Mouse (Mus musculus) retina, postnatal 1 day (tissue): ENCODE results near the gene Gnmt.
A peak's percentile ranks its signal among the peaks of the same experiment; 100 is the strongest.

Experiments used
- DNase-seq: peaks from one replicate; pipeline ENCODE4 v3.0.0-alpha.2; 2012

Gnmt gene

DNA sequence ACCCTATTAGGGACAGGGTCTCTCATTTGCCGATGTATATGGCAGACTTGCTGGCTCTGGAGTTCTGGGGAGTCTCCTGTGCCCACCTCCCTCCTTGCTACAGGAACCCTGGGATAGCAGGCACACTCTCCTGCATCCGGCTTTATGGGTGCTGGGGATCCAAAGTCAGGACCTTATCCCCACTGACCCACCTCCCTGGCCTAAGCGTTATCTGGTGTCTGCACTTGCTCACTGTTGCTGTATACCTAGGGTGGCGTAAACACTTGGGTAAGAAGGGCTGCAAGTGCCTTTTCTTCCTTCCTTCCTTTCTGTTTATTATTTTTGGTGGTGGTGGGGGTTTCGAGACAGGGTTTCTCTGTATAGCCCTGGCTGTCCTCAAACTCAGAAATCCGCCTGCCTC is 12.3 kb upstream of the Gnmt start:
- DNase-seq, result no peak

DNA sequence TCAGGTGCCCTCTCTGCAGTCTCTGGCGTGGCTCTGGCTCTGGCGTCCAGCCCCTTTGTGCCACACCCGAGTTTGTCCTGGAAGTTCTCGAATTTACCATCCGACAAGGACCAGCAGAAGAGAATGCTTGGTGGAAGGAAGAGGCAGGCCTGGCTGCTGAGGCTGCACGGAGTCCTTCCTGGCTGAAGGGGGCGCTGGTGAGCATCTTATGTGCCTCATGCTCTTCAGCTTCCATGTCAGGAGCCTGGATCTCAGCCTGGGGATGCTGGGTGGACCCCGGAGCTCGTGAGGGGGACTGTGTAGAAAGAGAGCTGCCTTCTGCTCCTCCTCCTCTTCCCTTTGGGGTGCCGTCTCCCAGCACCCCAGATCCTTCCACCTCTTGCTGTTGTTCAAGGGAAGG is 7.2 kb upstream of the Gnmt start:
- DNase-seq, result peak; percentile 30

DNA sequence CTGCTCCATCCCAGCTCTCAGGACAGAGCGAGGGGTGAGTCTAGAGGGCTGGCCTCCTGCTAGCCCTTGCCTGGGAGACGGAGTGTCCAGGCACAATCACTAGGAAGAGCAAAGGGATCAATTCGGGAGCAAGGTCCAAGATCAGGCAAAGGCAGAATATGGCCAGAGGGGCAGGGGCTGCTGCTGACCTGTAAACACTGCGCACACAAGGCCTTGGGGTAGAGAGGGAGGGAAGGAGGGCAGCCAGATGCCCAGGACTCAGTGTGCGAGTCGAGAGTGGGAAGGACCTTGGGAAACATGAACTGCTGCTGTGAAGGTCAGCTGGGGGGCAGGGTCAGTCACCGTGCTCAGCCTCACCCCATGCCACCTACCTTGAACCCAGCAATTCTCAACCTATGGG is 6.3 kb upstream of the Gnmt start:
- DNase-seq, result no peak

DNA sequence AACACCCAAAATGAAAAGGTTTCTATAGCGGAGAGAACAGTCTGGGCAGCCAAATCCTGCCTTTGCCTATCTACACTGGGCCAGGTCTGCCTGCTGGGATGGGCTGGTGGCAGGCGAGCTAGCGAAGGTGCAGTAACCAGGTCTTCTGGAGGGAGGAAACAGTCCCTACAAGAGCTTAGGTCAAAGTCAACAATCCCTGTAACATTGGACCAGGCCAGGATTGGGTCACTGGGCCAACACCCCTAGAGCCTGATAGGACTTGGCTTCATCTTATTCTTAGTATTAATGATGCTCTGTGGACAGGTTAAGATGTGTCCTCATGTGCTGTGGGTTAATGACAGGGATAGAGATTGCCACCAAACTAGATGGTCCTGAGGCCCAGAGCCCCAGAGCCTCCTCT is 5.1 kb upstream of the Gnmt start:
- no peak for DNase-seq

DNA sequence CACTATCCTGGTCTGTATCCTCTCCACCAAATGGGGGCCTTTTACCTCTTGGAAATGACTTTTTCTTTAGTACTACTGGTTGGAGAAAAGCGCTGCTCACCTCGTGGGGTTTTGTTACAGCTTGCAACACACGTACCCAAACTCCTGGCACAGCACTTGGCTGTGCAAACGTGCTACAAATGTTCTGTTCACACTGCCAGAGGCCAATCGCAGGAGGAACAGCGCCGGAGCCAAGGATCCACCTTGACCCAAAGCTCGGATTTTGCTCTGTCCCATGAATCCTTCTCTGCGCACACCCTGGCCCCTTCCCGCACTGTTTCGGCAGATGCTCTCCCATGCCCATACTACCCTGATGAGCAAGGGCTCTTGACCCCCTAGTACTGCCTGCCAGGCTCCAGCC is 472 bp downstream of the Gnmt start:
- no peak for DNase-seq

DNA sequence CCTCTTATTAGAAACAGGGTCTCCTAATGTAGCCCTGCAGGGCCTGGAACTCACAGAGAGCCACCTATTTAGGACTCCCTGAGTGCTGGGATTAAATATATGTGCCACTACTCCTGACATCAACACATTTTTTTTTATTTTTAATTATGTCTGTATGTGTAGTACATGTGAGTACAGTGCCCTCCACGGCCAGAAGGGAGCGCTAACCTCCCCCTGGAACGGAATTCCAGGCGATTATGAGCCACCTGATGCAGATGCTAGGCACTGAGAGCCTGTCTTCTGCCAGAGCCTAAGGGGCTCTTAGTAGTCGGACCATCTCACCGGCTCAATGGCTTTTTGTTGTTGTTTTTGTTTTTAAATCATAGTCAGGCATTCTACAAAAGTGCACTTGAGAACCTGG is 947 bp downstream of the Gnmt start:
- peak; percentile 30 for DNase-seq

DNA sequence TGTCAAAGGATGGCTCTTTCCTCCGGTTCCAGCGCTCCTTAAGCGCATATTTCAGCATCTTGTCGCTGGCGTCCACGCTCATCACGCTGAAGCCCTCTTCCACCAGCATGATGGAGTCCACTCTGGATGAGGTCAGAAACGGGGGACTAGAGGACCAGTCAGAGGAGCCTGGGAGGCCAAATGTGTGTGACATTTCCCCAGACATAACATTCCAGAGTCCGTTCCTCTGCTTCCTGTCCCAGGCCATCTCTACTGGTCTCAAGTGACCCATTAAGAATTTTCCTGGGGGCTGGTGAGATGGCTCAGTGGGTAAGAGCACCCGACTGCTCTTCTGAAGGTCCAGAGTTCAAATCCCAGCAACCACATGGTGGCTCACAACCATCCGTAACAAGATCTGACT is 1.7 kb downstream of the Gnmt start:
- DNase-seq, result no peak

DNA sequence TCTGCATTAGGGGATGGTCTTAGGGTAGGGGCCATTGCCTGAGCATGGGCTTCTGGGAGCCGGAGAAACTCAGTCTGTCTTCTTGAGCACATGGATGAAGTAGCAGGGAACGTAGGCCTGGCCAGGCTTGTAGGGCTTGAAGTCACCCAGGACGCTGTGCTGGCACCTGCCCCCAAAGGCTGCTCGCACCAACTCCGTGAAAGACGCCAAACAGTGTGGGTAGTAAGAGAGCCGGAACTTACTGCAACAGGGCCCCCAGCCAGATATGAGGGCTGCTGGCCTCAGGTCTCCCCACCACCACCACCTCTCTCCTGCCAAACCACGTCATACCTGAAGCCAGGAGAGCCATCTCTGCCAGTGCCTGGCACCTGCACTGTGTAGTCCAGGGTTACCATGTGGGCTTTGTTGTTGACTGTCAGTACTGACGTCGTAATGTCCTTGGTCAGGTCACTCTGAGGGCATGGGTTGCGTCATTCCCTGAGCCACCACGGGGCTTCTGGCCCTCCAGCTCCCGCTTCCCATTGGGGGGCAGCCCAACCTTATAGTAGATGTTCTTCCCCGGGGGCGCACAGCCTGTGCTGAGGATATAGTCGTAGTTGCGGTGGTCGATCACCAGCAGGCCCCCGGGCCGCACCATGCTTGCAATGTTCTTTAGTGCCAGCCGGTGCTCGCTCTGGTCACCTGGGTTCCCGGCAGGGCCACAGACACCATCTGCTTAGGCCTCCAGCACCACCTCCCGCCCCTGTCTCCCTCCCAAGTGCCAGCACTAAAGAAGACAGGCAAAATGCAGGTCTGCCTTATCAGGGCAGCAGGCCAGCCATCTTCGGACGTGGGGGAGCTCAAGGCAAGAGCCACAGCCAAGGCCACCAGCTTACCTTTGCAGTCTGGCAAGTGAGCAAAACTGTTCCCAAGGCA is 3.0 kb downstream of the Gnmt start:
- no peak for DNase-seq

DNA sequence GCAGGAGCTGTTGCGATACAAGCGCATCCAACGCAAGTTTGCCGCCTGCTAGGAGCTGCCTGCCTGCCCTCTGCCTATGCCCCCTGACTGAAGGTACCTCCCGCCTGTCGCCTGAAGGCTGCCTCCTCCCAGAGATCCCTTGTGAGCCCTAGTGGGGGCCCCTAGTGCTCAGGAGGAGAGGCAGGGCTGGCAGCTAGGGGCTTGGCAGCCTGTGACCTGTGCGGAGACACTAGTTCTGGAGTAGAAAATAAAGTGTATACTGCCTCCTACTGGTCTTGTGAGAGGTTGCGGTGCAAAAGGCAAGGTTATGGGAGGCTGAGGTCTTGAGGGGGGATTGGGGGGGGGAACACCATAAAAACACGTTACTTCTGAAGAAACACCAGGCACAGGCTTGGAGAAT is 3.7 kb downstream of the Gnmt start:
- peak; percentile 80 for DNase-seq

DNA sequence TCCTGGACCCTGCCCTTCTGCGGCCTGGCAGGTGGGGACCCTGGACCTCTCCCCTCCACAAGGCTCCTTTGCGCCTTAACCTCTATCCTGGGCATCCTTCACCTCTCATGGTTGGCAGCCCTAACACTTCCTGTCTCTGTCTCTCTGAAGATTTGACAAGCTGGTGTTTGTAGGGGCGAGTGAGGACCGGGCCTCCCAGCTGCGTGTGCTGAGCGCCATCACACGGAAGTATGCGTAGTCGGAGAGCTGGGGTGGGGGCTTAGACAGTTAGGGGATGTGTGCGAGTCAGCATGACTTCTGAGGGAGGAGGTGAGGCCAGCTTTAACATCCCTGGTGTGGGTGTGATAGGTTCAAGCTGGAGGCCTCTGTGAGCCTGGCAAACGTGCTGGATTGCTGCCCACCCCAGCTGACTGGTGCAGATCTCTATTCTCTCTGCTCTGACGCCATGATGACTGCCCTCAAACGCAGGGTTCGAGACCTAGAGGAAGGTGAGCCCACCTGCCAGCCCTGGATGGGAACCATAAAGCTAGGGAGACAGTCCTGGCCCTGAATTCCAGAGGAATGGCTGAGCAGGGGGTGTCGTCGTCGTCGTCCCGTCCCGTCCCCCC is 4.4 kb downstream of the Gnmt start:
- no peak for DNase-seq

DNA sequence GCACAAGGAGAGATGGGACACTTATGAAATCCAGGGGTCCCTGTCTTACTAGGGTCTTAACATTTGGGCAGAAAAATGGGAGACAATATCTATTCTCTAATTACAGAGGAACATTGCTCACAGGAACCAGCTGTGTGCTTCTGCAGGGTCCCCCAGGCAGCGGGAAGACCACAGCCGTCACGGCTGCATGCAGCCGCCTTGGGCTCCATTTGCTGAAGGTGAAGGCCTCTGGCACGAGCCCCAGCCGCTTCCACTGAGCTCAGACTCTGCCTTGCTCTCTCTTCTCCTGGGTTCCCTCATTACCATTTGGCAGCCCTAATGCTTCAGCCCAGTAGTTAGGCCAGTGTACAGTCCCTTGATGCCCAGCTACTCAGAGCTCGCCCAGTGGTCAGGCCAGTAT is 7.9 kb downstream of the Gnmt start:
- DNase-seq, result no peak

DNA sequence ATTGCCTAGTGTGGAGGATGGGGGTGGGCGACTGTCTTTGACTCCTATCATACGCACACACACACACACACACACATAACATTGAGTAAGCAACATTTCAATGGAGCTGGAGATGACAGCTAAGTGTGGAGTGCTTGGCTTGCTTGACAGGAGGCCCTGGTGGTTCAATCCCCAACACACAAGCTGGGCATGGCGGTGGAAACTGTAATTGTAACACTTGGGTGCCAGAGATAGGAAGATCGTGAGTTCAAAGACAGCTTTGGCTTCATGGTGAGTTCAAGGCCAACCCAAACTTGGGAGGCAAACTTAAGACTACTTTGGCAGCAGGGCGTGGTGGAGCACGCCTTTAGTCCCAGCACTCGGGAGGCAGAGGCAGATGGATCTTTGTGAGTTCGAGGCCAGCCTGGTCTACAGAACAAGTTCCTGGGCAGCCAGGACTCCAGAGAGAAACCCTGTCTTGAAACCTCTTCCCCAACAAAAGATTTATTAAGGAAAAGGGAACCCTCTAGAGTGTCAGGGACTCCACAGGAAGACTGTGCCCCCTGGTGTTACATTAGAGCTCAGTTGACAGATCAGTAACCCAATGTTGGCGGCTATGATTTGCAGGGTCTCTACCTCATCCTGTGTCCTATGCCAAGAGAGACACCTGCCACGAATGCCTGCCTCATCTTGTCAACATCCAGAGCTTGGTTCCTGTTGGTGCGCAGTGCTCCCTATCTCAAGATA is 14.0 kb downstream of the Gnmt start:
- no peak for DNase-seq

DNA sequence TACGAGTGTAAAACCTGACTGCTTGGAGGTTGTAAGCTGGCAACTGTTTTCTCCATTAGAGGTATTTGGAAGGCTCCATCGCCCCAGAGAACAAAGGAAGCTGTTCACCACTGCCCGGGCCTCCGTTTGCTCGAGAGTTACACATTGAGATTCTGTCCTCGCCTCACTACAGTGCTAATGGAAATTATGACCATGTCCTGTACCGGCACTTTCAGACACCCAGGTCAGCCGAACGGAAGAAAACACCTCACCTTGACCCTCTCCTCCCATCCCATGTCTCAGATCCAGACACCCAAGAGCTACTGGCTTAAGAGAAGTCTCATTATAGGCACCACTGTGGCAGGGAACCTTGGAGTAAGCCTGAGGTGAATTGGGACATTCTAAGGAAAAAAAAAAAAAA is 15.1 kb downstream of the Gnmt start:
- no peak for DNase-seq

DNA sequence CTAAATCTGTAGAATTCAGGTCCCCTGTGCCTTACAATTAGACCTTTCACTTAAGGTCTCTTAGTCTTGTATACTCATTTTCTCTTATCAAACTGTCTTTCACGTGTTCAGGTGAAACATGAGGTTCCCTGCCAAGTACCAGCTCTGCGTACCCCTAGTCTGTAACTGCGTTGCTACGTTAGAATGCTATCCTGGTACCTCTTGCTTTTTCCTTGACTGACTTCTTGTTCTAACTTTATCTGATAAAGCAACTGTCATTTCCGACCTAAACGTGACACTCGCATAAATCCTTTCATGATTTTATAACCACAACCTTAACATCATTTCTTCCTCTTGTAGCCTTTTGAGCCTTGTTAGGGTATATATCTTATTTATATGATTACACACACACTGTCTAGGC is 16.5 kb downstream of the Gnmt start:
- DNase-seq, result no peak

DNA sequence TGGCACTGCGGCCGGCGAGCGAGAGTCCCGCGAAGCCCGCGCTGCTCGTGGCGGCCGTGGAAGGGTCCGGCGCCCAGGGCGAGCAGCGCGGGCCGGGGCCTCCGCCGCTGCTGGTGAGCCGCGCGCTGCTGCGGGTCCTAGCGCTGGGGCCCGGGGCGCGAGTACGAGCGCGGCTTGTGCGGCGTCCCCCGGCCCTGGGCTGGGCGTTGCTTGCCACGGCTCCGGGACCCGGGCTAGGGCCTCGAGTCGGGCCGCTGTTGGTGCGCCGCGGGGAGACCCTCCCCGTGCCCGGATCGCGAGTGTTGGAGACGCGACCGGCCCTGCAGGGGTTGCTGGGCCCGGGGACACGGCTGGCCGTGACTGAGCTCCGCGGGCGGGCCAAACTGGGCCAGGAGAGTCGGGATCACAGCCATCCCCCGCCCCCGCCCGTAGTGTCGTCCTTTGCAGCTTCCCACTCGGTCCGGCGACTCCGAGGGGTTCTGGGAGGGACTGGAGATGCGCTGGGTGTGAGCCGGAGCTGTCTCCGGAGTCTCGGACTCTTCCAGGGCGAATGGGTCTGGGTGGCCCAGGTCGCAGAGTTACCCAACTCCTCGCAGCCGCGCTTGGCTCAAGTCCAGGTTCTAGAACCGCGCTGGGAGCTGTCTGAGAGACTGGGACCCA is 17.2 kb downstream of the Gnmt start:
- DNase-seq, result peak; percentile 24

DNA sequence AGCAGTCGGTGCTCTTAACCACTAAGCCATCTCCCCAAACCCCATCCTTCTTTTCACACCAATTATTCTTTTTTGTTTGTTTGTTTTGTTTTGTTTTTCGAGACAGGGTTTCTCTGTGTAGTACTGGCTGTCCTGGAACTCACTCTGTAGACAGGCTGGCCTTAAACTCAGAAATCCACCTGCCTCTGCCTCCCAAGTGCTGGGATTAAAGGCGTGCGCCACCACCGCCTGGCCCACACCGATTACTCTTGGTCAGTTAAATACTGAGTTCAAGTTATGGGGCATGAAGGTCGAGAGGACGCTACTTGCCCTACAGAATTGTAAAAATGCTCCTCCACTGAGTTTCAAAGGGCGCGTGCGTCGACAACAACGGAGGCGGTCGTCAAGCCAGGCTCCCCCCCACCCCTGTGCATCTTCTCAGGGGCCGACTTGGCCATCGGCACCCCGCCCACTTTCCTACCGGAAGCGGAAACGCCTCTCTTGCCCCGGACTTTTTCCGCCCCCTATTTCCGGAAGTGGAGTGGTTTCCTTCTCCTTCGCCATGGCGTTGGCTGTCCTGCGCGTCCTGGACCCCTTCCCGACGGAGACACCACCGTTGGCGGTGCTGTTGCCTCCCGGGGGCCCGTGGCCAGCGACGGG is 17.9 kb downstream of the Gnmt start, which contains the start of gene Pex6:
Gene Pex6 (plus strand): TSS at position 505 of the 639 bp plus-strand sequence.
- peak; percentile 97 for DNase-seq

DNA sequence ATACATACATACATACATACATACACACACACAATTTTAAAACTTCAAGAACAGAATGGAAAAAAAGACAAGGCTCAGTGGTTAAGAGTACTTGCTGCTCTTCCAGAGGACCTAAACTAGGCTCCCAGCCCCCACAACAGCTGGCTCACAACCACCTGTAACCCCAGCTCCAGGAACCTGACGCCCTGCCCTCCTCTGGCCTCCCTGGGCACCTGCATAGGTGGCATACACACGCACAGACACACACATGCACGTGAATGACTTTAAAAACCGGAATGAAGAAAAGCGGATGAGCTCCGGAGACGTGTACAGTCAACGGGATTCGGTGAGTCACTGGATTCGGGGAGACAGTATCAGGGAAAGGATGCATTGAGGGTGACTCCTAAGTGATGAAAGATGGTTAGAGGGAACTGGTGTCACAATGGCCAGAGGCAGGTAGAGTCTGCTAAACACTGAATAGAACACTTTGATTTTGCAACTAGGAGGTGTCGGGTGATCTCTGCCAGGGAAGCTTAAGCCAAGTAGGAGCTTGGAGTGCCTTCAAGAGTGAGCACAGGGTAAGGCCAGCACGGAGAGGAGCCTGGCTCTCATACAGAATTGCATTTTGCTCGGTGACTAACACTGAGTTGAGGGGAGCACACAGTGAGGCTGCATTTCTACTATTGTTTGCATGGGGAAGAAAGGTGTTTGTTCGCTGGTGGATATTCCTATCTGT is 22.4 kb downstream of the Gnmt start:
- no peak for DNase-seq

DNA sequence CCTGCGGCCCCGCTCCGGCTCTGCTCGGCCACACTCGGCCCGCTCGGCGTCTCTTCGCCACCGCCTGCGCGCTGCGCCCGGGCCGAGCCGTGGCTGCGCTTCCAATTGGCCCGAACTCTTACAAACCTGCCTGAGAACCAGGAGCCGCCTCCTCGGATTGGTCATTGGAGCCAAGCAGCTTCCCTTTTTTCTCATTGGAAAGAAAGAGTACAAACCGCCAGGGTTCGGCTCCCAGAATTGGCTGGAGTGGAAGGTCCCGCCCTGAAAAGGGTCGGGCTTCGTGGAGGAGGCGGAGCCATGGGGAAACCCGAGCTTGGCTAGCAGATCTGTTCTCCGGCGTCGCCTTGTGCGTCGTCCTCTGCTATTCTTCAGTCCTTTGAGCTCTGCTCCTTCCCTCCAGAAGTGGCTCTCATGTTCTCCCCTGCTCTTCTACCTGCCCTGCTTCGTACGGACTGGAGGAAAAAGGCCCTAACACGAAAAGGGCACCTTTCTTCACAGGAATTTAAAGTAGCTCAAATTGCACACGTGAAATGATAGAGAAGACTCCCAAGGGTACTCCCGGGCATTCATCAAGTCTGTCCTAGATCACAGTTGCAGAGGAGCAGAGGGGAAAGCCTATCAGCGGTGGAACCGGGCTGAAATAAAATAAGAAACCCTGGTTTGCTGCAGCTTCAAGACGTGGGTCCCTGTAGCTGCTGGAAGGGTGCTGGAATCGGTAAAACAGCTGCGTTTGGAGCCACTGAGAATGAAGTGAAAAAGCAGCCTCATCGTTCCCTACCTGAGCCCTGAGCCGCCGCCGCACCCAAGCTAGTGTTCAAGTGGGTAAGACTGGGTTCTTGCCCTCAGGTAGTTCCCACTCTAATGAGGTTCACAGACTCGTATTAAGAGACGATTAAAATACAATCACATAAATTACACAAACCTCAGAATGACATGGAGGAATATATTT is 23.8 kb downstream of the Gnmt start, which contains the start of gene Ppp2r5d:
Gene Ppp2r5d (minus strand): TSS at position 225 of the 949 bp plus-strand sequence.
- peak; percentile 99 for DNase-seq

DNA sequence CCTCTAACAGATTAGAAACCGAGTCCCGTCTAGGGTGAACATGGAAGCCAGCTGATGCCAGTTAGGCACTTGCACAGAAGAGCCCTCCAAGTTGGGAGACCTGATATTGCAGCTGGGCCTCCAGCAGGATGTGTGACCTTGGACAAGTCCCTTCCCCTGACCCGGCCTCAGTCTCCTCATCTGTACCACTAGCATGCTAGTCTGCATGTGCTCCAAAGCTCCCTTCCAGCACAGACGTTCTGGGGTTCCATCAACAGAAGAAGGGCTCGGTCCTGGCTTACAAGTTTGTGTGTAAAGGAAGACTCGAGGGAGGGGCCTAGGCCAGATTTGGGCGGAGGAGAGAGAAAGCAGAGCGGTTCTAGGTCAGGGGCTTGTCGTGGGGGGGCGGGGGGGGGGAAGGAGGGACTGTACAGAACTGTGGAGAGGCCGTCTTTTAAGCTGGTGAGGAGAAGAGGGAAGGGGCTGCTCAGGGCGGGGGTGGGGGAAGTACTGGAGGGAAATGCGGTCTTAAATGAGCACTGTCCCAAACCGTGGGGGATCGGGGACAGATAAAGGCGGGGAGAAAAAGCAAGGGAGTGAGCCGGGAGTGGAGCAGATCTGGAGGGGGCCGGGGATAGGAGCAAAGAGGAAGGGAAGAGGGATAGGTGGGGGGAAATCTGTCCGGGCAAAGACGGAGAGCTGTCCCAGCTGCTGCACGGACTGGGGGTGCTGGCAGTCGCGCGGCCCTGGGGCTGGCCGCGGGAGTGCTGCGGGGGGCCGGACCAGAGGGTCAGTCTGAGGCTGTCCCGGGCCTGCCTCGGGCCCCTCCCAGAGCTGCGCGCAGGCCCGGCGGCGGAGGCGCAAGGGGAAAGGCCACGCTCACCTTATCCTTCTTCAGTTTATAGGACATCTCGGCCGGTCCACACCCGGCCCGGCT is 24.7 kb downstream of the Gnmt start:
- peak; percentile 27 for DNase-seq

DNA sequence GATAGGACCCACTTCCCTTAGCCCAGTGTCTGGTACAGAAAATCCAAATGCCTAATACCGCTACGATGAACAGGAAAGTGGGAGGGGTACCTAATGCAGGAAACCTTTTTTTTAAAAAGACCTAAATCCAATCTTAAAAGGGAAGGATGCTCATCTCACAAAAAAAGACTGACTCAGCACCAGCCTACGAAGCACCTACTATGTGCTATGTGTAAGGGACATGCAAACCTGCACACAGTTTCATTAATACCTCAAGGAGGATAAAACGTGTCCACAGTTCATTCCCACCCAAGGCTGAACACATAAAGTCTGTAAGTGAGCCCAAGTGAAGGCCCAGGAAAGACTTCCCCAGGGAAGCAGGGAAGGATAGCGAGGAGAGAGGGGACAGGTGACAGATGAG is 26.5 kb downstream of the Gnmt start:
- DNase-seq, result no peak
